Mouse (Mus musculus) cerebral cortex, adult 2 months (tissue): ENCODE measurements around the gene Apoc3.

Experiments used
- WGBS: fragments of 180-500 bp; shearing (Covaris S2); methylation state at CpG from one replicate; pipeline ENCODE4 v1.1.7; 2018; 5-methylcytosine and 5-hydroxymethylcytosine counted together

Apoc3 gene

GRCm38 (mm10) chr9:46235596-46235648, at the start of gene Apoc3:
Apoc3 (minus strand) TSS chr9:46235636.

GRCm38 (mm10) chr9:46282631-46283436, 47.4 kb upstream of the Apoc3 start, which contains the start of gene Bud13:
Bud13 (plus strand) TSS chr9:46283008.
- under 1% methylated on average over 55 of the region's 55 CpGs for WGBS

- 90% methylated on average over 9 of the region's 9 CpGs for WGBS
These were observed 39.1 kb upstream of the Apoc3 start for GRCm38 (mm10) chr9:46274494-46274893.

GRCm38 (mm10) chr9:46272677-46273454, 37.4 kb upstream of the Apoc3 start, which contains the start of gene Zpr1:
Zpr1 (plus strand) TSS chr9:46273064.
- WGBS, result 5% methylated on average over 45 of the region's 45 CpGs

GRCm38 (mm10) chr9:46272070-46272469, 36.6 kb upstream of the Apoc3 start:
- WGBS, result 78% methylated on average over 9 of the region's 9 CpGs

- WGBS, result 92% methylated on average over 4 of the region's 4 CpGs
These were observed 35.3 kb upstream of the Apoc3 start for GRCm38 (mm10) chr9:46270782-46271181.

GRCm38 (mm10) chr9:46269125-46269524, 33.7 kb upstream of the Apoc3 start:
- WGBS, result 84% methylated on average over 5 of the region's 5 CpGs

- 55% methylated on average over 7 of the region's 7 CpGs for WGBS
These were observed 33.0 kb upstream of the Apoc3 start, which contains the start of gene Apoa5 for GRCm38 (mm10) chr9:46268343-46268873. Apoa5 (plus strand) TSS chr9:46268633.

GRCm38 (mm10) chr9:46261131-46261530, 25.7 kb upstream of the Apoc3 start:
- 92% methylated on average over 7 of the region's 7 CpGs for WGBS

- 90% methylated on average over 6 of the region's 6 CpGs for WGBS
These were observed 23.7 kb upstream of the Apoc3 start for GRCm38 (mm10) chr9:46259111-46259510.

- 92% methylated on average over 3 of the region's 3 CpGs for WGBS
These were observed 22.1 kb upstream of the Apoc3 start for GRCm38 (mm10) chr9:46257546-46257945.

- 82% methylated on average over 10 of the region's 10 CpGs for WGBS
These were observed 21.4 kb upstream of the Apoc3 start for GRCm38 (mm10) chr9:46256658-46257385.

GRCm38 (mm10) chr9:46256177-46256576, 20.7 kb upstream of the Apoc3 start:
- 91% methylated on average over 7 of the region's 7 CpGs for WGBS

GRCm38 (mm10) chr9:46246752-46247324, 11.4 kb upstream of the Apoc3 start:
- 18% methylated on average over 11 of the region's 11 CpGs for WGBS

GRCm38 (mm10) chr9:46243584-46243983, 8.1 kb upstream of the Apoc3 start:
- WGBS, result 56% methylated on average over 8 of the region's 8 CpGs

- WGBS, result 67% methylated on average over 4 of the region's 4 CpGs
These were observed 7.7 kb upstream of the Apoc3 start for GRCm38 (mm10) chr9:46243122-46243521.

- 78% methylated on average over 2 of the region's 2 CpGs for WGBS
These were observed 6.4 kb upstream of the Apoc3 start for GRCm38 (mm10) chr9:46241818-46242217.

- WGBS, result 88% methylated on average over 7 of the region's 7 CpGs
These were observed 5.2 kb upstream of the Apoc3 start, which contains the start of gene Apoa4 for GRCm38 (mm10) chr9:46240526-46241153. Apoa4 (plus strand) TSS chr9:46240696.

- 93% methylated on average over 7 of the region's 7 CpGs for WGBS
These were observed 3.4 kb upstream of the Apoc3 start for GRCm38 (mm10) chr9:46238850-46239249.

- WGBS, result 86% methylated on average over 4 of the region's 4 CpGs
These were observed 213 bp upstream of the Apoc3 start for GRCm38 (mm10) chr9:46235649-46236048.

- 91% methylated on average over 6 of the region's 6 CpGs for WGBS
These were observed 240 bp downstream of the Apoc3 start for GRCm38 (mm10) chr9:46235196-46235595.
